Mouse (Mus musculus) myocyte (in vitro differentiated cells): ENCODE measurements around the gene St3gal4. TPM values are rescaled to one million over a fixed set of nuclear protein-coding genes. Genes with fewer than 3 reads are reported as not detected.
A peak's percentile ranks its signal among the peaks of the same experiment; 100 is the strongest.

Experiments used
- H3K27me3 ChIP-seq: one replicate; pipeline ENCODE4 v1.6.1; 2011; ENCODE audit not compliant: control insufficient read depth, insufficient read depth, insufficient read length
- H3K36me3 ChIP-seq: one replicate; pipeline ENCODE4 v1.6.1; 2011; ENCODE audit not compliant: control insufficient read depth, insufficient read depth
- H3K4me2 ChIP-seq: one replicate; pipeline ENCODE4 v1.6.1; 2011; ENCODE audit warnings: low read depth, control low read depth
- H3K4me3 ChIP-seq: one replicate; pipeline ENCODE4 v1.5.1; 2011; ENCODE audit warnings: mild to moderate bottlenecking, control low read depth, moderate library complexity
- H3K79me2 ChIP-seq: one replicate; pipeline ENCODE4 v1.6.1; 2011; ENCODE audit not compliant: control insufficient read depth, insufficient read depth
- H3ac ChIP-seq: one replicate; pipeline ENCODE4 v1.6.1; 2011; ENCODE audit not compliant: control insufficient read depth, insufficient read length
- CEBPB ChIP-seq: IDR thresholded peaks from 2 replicates; pipeline ENCODE4 v1.6.1; 2011; ENCODE audit warnings: mild to moderate bottlenecking, moderate library complexity; ENCODE audit not compliant: poor library complexity, insufficient read depth, severe bottlenecking
- E2F4 ChIP-seq: IDR thresholded peaks from one replicate; pipeline ENCODE4 v1.6.1; 2011; ENCODE audit warnings: mild to moderate bottlenecking, control low read depth, moderate library complexity; ENCODE audit not compliant: insufficient read depth
- MAX ChIP-seq: IDR thresholded peaks from one replicate; pipeline ENCODE4 v1.6.1; 2011; ENCODE audit warnings: low read depth, mild to moderate bottlenecking, control low read depth
- MYOD1 ChIP-seq, 3 experiments: IDR thresholded peaks; one replicate each; pipeline ENCODE4 v1.6.1; 2011; ENCODE audit warnings: control low read depth in 2 of 3, low read depth in 2 of 3, mild to moderate bottlenecking in 2 of 3, moderate library complexity in 1 of 3; ENCODE audit not compliant: insufficient read length in 2 of 3, control insufficient read depth in 1 of 3
- MYOG ChIP-seq, 3 experiments: IDR thresholded peaks; one replicate each; pipeline ENCODE4 v1.6.1; 2011; ENCODE audit warnings: control low read depth in 2 of 3, low read depth in 2 of 3, mild to moderate bottlenecking in 2 of 3; ENCODE audit not compliant: insufficient read length in 2 of 3, control insufficient read depth in 1 of 3, insufficient read depth in 1 of 3
- POLR2A ChIP-seq: IDR thresholded peaks from one replicate; pipeline ENCODE4 v1.6.1; 2011; ENCODE audit warnings: low read depth, mild to moderate bottlenecking, control low read depth, moderate library complexity; ENCODE audit not compliant: insufficient read length
- POLR2AphosphoS2 ChIP-seq: IDR thresholded peaks from one replicate; pipeline ENCODE4 v1.6.1; 2011; ENCODE audit warnings: low read depth, control low read depth; ENCODE audit not compliant: insufficient read length
- REST ChIP-seq: IDR thresholded peaks from one replicate; pipeline ENCODE4 v1.6.1; 2011; ENCODE audit warnings: mild to moderate bottlenecking, control low read depth, moderate library complexity; ENCODE audit not compliant: insufficient read depth, insufficient read length
- SRF ChIP-seq: IDR thresholded peaks from one replicate; pipeline ENCODE4 v1.6.1; 2011; ENCODE audit warnings: low read depth; ENCODE audit not compliant: control insufficient read depth, insufficient read length
- TCF12 ChIP-seq: IDR thresholded peaks from one replicate; pipeline ENCODE4 v1.6.1; 2011; ENCODE audit warnings: mild to moderate bottlenecking, control low read depth; ENCODE audit not compliant: poor library complexity, insufficient read depth, severe bottlenecking
- TCF3 ChIP-seq: IDR thresholded peaks from one replicate; pipeline ENCODE4 v1.6.1; 2011; ENCODE audit warnings: low read depth, control low read depth; ENCODE audit not compliant: insufficient read length
- USF1 ChIP-seq: IDR thresholded peaks from one replicate; pipeline ENCODE4 v1.6.1; 2011; ENCODE audit warnings: low read depth, mild to moderate bottlenecking, control low read depth, moderate library complexity
- polyA plus RNA-seq: library from polyadenylated mRNA; unstranded; fragments of >200 nt; fragmentation: generic; extraction: Trizol; gene quantifications from one replicate; pipeline ENCODE4 v1.2.1, GENCODE M21; 2012; ENCODE audit warnings: missing spikeins

The St3gal4 gene
- polyA plus RNA-seq, 1 experiment = 24.0 TPM

DNA sequence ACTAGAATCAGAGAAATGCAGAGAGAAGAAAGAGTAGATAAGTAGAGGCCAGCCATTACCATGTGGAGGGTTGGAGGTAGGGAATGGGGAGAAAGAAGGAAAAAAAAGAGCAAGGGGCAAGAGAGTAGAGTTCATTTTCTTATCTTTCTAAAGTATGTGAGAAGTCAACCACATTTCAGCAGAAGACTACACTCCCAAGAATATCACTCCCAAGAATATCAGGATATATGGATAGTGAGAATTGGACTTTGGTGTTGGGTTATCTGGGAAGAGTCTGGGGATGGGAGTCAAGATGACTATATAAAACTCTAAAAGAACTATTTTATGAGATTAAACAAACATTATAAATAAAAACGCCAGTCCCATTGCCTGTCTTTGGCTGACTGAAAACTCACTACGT lies 26.2 kb downstream of the St3gal4 start:
- TF ChIP-seq CEBPB (no peak), E2F4 (no peak), POLR2AphosphoS2 (no peak), USF1 (no peak), SRF (no peak), POLR2A (no peak), MYOG (IDR thresholded peaks at IDR 0.05; ENCODE audit: control insufficient read depth in 1 of 3, insufficient read depth in 1 of 3, insufficient read length in 2 of 3, low read depth in 2 of 3) (no peak), TCF3 (no peak)
- Histone ChIP-seq H3ac (no peak overlapping the region), H3K27me3 (no peaks in the 10 kb centered on the region), H3K36me3 (no peaks in the 10 kb centered on the region), H3K79me2 (peaks cover 43% of the 10 kb centered on the region), H3K4me3 (no peak overlapping the region), H3K4me2 (no peak overlapping the region)

DNA sequence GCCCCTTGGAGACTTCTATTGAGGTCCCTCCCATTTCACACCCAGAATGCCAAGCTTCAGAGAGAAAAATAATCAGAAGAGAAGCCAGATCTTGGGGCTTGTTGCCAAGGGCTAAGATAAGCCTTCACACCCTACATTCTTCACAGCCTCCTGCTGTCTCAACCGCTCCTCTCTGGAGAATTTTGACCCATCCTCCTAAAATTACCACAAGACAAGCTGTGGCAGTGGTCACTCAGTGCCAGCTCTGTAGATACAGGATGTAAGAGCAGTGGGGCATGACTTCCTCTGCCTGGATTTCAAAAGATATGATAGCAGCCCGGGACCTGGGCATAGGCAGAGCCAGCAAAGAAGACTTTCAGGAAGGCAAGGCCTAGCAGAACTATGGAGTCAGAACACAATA lies 57.6 kb downstream of the St3gal4 start:
- Histone ChIP-seq H3ac (no peak overlapping the region), H3K36me3 (no peaks in the 10 kb centered on the region), H3K79me2 (peaks cover 46% of the 10 kb centered on the region), H3K4me3 (no peak overlapping the region), H3K4me2 (peak overlapping the region; percentile 26), H3K27me3 (no peaks in the 10 kb centered on the region)
- TF ChIP-seq USF1 (no peak), REST (no peak), SRF (no peak)

DNA sequence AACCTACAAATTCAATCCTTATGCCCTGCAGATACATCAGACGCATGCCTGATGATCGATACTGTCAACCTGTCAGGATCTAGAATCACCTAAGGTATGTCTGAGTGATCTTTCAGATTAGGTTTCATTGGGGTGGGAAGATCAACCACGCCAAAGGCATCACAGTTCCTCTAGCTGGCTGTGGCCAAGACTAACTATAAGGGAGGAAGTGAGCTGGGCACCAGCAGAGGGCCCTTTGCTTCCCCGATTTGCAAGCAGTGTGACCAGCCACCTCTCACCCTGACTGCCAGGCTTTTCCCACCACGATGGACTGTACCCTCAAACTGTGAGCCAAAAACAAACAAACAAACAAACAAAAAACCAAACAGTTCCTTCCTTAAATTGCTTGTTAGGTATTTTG lies 59.2 kb downstream of the St3gal4 start:
- TF ChIP-seq E2F4 (no peak), TCF12 (no peak), CEBPB (0 out of 2 replicates have a peak, but pooled peaks have one; percentile 26)
- H3K79me2 ChIP-seq = peaks cover 48% of the 10 kb centered on the region
- H3ac ChIP-seq = no peak overlapping the region
- no peak overlapping the region for H3K4me2 ChIP-seq
- H3K36me3 ChIP-seq = no peaks in the 10 kb centered on the region
- no peak overlapping the region for H3K4me3 ChIP-seq
- H3K27me3 ChIP-seq = no peaks in the 10 kb centered on the region

DNA sequence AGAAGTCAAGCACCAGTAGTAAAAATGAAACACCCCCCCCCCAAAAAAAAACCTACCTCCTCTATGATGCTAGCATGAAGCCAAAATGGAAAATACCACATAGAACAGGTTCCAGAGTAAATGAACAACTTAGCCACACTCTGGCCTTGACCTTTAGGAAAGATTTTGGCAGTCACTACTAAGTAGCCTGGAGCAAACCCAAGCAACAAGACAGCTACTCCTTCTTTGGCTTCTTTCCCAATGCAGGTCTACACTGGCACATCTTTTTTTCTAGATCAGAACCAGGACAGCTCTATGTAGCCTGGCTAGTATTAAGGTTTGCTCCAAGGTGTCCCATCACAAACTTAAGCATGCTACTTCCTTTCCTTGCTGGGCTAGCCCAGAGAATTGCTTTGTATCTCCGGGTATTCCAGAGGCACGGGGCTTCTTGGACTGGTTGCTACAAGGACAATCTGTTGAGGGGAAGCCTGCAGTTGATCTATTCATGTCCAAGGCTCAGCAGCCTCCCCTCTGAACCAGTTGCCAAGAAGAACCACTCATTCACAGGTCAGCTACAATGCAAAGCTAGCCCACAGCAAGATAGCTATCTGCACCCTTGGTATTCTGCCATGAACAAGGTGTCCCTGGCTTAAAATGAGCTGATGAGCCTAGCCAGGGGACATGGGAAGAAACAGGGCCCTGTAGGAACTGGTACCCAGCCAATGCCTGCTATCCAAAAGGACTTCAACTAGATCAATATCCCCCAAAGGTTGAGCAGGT lies 60.3 kb downstream of the St3gal4 start:
- TF ChIP-seq MAX (no peak), SRF (no peak), TCF3 (no peak), POLR2A (no peak)
- Histone ChIP-seq H3K27me3 (no peaks in the 10 kb centered on the region), H3K4me3 (no peak overlapping the region), H3K79me2 (peaks cover 46% of the 10 kb centered on the region), H3K36me3 (peaks cover 5% of the 10 kb centered on the region), H3K4me2 (no peak overlapping the region), H3ac (no peak overlapping the region)

DNA sequence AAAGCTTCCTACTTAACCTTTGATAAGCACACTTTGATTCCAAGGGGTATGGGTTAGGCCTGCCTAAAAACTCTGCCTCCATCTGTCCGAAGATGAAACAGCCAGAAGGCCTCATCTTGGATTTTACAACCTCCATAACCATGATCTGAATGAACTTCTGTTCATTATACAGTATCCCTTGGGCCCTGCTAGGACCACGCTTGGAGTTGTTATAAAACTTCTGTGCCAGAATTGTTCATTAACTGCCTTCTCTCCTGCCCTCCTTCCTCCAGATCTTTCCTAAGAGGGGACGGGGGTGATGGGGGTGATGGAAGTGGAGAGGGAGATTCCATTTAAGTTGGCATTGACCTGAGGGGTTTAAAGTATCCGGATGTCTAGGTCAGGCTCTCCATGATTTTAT lies 60.9 kb downstream of the St3gal4 start:
- TF ChIP-seq TCF12 (no peak), TCF3 (no peak), MYOG (IDR thresholded peaks at IDR 0.05; ENCODE audit: control insufficient read depth in 1 of 3, insufficient read depth in 1 of 3, insufficient read length in 2 of 3, low read depth in 2 of 3) (no peak), E2F4 (no peak), USF1 (no peak), SRF (no peak), POLR2A (no peak), MYOD1 (IDR thresholded peaks at IDR 0.05; ENCODE audit: control insufficient read depth in 1 of 3, insufficient read length in 2 of 3, low read depth in 2 of 3) (no peak), POLR2AphosphoS2 (no peak), REST (no peak), MAX (no peak), CEBPB (no peak)
- Histone ChIP-seq H3K36me3 (peaks cover 11% of the 10 kb centered on the region), H3ac (no peak overlapping the region), H3K27me3 (no peaks in the 10 kb centered on the region), H3K4me2 (no peak overlapping the region), H3K79me2 (peaks cover 40% of the 10 kb centered on the region), H3K4me3 (no peak overlapping the region)
